Mouse (Mus musculus) lung, adult 2 months (tissue): ENCODE results near the gene Prdm16.

Experiments
- CTCF ChIP-seq: fragments of 200-500 bp; IDR thresholded peaks from 2 replicates; pipeline ENCODE4 v1.5.1; 2011; ENCODE audit warnings: mild to moderate bottlenecking, low read length, control low read depth; ENCODE audit not compliant: insufficient read depth
- POLR2A ChIP-seq: fragments of 200-500 bp; IDR thresholded peaks from 2 replicates; pipeline ENCODE4 v1.6.1; 2011; ENCODE audit warnings: low read depth, mild to moderate bottlenecking, control low read depth, low read length, borderline replicate concordance; ENCODE audit errors: extremely low read depth

- TF ChIP-seq POLR2A (no peak), CTCF (no peak)
These were observed 342.4 kb downstream of the Prdm16 start for GRCm38 (mm10) chr4:154294262-154294731.
